Mouse (Mus musculus): ENCODE results near the gene Gmeb2.
A peak's percentile ranks its signal among the peaks of the same experiment; 100 is the strongest.

Gmeb2 gene

GRCm38 (mm10) chr2:181287958-181288350 is at the start of gene Gmeb2:
Gene Gmeb2, minus strand, starts transcription at chr2:181288035.
- DNase-seq (ENCODE audit: extremely low read depth, low read depth): peak; percentile 94

GRCm38 (mm10) chr2:181334023-181334422 is 46.2 kb upstream of the Gmeb2 start:
- peak; percentile 37 for DNase-seq (ENCODE audit: extremely low read depth, low read depth)

GRCm38 (mm10) chr2:181332542-181332941 is 44.7 kb upstream of the Gmeb2 start:
- no peak for DNase-seq (ENCODE audit: extremely low read depth, low read depth)

GRCm38 (mm10) chr2:181326098-181326497 is 38.3 kb upstream of the Gmeb2 start:
- DNase-seq (ENCODE audit: extremely low read depth, low read depth): no peak

GRCm38 (mm10) chr2:181322136-181322535 is 34.3 kb upstream of the Gmeb2 start:
- DNase-seq (ENCODE audit: extremely low read depth, low read depth): no peak

DNA sequence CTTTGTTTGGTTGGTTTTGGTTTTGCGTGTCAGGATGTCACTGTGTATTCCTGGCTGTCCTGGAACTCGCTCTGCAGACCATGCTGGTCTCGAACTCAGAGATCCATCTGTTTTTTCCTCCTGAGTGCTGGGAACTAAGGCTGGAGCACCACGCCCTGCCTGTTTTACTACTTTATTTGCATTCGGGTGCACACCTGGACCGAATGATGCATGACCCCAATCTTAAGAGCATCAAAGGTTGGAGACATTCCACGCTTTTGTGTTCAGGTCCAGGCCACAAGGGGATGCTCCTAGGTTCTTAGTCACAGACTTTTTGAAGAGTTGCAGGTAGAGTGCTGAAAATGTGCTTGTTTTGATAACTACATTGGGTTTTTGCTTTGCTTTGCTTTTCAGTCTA is 32.3 kb upstream of the Gmeb2 start:
- no peak for DNase-seq (ENCODE audit: extremely low read depth, low read depth)

DNA sequence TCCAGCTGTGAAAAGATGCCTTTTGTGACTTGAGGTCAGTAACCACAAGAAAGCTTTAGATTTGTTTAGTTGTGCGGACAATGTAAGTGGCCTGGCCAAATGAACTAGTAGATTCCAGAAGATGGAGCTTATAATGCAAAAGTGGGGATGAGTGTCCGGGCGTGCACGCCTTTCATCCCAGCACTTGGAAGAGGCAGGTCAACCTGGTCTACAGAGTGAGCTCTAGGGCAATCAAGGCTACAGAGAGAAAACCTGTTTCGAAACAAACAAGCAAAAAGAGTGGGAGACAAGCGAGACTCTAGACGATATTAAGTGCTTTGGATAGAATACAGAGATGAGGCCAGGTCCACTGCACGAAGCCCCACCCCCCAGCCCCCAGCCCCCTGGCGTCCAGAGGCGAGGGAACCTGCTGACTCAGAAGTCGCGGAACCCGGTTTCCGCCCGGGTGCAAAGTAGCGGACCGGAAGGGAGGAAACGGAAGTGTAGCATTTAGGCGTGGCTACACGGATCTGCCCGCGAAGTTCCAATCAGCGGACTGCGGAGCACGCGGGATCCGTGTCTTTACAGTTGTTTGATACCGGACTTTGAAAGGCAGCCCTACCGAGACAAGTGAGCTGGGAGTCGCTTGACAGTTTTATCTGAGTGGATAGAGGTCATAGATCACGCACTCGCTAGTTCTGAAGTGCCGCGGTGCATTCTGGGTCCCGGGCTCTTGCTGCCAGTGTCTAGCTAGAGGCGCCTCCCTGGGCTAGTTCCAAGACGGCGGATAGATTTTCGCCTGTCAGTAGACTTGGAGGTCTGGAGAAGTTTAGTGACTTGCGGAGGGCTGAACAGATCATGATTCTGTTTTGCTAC is 31.6 kb upstream of the Gmeb2 start, which contains the start of gene Rtel1:
TSS of gene Rtel1 (plus strand) at position 492 of the 855 bp plus-strand sequence.
- DNase-seq (ENCODE audit: extremely low read depth, low read depth): peak; percentile 76

DNA sequence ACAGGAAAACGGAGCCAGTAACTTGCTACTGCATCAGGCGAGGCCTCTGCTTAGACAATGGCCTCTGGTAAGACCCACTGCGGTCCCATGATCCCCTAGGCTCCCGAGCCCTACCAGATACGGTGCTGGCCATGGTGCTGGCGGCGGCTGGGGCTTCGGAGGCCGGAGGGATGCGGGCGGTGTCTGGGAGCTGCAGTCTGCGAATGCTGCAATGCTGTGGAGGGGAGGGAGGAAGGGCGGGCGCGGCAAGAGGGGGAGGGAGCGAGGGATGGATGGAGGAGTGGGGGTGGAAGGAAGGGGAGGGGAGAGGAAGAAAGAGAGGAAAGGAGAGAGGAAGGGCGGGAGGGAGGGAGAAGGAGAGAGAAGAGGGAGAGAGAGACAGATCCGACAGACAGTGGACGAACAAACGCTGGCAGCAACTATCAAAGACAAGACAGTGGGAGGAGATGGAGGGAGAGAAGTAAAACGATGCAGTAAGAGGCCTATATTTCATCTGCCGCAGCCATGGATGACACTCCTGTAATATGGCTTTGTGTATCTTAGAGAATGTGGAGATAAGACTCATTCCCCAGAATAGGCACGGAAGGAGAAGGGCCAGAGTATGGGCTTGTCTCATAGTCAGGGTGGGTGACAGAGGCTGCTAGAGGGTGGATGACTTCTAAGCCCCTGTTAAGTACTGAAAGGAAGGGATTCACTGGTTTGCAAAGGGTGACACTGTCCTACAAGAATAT is 26.4 kb upstream of the Gmeb2 start, which contains the start of gene Stmn3:
TSS of gene Stmn3 (minus strand) at position 421 of the 731 bp plus-strand sequence.
- DNase-seq (ENCODE audit: extremely low read depth, low read depth): no peak

DNA sequence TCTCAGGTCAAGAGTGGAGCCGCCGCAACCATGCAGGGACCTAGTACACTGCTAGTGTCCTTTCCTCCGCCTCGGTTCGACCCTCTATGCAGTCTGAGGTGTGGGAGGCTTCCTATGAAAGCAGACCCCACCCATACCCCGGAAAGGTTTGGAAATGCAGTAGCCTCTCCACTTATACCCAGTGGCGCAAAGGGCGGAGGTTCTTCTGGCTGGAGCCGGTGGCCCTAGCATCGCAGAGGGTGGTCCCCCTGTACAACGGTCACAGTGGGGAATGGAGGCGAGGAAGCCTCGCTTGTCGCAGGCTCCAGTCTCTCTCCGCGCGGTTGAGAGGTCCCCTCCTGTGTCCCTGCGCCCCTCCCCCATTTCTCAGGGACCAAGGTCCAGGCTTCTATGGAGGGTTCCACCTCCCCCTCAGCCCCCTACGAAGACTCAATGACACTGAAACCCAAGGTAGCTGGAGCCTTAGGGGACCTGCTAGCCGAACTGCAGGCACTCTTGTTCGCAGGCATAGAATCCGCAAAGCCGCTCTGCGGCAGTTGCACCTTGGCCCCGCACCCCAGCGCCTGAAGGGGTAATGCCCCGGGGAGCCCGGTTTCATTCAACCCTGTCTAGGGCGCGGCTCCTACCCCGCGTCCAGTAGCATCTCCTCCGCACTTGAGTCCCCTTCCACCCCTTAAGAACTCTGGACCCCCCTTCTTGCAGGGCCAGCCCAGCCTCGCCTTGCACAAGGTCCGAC is 25.7 kb upstream of the Gmeb2 start:
- no peak for DNase-seq (ENCODE audit: extremely low read depth, low read depth)

DNA sequence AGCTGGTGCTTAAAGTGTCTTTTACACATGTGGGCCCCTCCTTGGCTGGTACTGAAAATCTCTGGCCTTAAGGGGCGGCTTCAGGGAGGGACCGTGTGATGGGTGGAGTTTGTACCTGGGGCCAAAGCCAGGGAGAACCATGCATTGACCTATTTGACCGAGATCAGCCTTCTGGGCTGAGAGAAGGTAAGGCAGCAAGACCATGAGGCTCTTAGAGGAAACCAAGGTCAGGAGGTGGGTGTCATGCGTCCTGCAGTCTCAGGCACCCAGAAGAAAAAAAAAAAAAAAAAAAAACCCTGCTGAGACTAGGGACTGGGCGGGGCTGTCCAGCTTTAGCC is 25.1 kb upstream of the Gmeb2 start:
- DNase-seq (ENCODE audit: extremely low read depth, low read depth): no peak

DNA sequence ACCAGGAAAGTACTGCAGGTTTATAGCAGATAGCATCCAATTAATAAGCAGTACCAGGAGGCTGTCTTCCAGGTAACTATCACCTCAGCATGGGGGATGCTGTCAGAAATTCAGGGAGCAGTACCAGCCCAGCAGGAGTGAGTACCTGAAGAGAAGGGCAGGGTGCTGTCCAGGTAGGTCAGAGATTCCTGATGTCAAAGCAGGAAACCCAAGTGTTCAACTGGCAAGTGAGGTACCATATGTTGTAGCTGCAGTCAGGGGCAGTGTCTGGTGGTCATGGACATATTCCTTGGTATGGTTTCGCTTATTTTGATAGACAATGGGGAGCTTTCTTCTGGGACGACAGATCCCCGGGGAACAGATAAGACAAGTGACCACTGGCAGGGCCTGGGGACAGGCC is 24.6 kb upstream of the Gmeb2 start:
- DNase-seq (ENCODE audit: extremely low read depth, low read depth): no peak

DNA sequence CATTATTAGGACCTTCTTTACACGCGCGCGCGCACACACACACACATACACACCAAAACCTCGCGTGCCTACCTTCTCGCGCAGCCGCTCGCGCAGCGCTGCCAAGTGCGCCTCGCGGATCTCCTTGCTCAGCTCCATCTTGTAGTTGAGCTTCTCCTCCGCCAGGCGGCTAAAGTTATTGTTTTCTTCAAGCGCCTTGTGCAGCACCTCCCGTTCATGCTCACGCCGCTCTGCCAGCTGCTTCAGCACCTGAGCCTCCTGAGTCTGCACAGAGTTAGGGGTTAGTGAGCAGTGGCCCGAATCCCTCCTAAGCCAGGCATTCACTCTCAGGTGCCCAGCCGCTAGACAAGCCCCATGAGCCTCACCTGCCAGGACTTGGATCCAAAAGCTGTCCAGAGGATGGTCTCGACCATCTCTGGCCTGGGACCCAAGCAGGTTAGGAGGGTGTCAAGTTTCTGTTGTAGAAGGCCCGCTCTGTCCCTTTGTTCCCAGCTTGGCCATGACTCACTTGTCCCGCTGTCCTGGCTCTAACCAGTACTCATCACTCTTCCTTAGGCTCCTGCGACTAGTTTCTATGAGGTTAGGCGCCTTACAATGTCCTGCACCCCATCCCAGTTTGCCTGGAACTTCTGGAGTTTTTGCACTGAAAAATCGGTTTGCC is 19.4 kb upstream of the Gmeb2 start:
- no peak for DNase-seq (ENCODE audit: extremely low read depth, low read depth)

DNA sequence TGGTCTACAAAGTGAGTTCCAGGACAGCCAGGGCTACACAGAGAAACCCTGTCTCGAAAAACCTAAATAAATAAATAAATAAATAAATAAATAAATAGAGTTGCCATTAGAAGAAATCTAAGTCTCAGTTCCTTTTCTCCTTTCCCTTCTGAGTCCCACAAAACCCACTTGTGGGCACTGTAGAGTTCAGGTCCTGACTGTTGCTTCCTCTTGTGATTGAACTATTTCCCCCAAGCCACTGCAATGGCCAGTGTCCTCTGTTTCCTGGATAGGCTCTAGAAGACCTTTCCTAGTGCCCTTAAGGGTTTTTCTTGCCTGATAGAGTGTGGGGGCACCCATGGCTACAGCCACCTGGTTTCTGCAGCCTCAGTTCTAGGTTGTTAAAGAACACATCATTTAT is 17.1 kb upstream of the Gmeb2 start:
- no peak for DNase-seq (ENCODE audit: extremely low read depth, low read depth)

DNA sequence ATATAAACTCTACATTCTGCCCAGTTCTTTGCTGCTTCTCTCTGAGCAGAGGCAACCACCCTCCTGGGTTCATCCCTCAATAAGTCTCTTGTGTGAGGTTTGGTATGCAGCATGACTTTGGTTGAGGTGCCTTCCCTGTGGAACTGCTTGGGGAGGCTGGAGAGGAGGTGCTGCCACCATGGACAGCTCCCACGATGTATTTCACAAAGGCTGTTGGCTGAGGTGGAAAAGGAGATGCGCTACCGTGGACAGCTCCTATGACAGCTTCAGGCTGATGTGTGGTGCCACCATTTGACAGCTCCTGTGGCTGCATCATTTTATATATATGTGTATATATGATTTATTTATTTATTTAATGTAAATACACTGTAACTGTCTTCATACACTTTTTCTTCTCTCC is 14.2 kb upstream of the Gmeb2 start:
- DNase-seq (ENCODE audit: extremely low read depth, low read depth): peak; percentile 56

DNA sequence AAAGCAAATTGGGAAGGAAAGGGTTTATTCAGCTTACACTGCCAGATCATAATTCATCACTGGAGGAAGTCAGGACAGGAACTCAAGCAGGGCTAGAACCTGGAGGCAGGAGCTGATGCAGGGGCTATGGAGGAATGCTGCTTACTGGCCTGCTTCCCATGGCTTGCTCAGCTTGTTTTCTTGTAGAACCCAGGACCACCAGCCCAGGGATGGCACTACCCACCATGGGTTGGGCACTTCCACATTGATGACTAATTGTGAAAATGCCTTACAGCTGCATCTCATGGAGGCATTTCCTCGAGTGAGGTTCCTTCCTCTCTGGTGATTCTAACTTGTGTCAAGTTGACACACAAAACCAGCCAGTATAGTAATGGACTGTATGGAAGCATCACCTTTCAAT is 3.1 kb upstream of the Gmeb2 start:
- no peak for DNase-seq (ENCODE audit: extremely low read depth, low read depth)

- no peak for DNase-seq (ENCODE audit: extremely low read depth, low read depth)
Observed at GRCm38 (mm10) chr2:181288691-181289090, 856 bp upstream of the Gmeb2 start.

- DNase-seq (ENCODE audit: extremely low read depth, low read depth): peak; percentile 43
Observed at GRCm38 (mm10) chr2:181287338-181287957, 387 bp downstream of the Gmeb2 start.

DNA sequence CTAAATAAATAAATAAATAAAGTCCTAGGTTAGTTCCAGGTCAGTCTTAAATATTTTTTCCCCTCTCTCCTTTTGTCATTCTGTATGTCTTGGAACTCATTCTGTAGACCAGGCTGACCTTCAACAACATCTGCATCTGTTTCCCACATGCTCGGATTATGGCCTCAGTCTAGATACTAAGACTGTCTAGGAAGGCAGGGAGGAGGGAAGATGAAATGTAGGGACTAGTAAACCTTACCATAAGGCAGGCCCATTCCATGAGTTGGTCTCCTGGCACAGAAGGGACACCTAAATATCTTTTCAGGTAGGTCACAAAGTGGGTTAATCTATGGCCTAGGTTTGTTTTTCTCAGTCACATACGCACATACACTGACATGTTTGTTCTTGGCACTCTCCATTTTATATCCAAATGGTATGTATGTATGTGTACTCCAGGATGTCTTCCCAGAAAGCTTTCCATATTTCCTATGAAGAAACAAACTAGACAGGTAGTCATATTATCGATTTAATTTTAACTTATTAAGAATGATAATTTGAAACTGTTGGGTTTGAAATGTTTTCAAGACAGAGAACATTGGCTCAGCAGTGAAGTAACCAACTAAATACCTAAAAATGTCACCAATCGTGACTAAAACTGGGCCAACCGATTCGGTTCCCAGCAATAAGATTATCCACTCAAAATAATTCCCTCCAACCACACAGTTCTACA is 1.1 kb downstream of the Gmeb2 start:
- DNase-seq (ENCODE audit: extremely low read depth, low read depth): no peak

DNA sequence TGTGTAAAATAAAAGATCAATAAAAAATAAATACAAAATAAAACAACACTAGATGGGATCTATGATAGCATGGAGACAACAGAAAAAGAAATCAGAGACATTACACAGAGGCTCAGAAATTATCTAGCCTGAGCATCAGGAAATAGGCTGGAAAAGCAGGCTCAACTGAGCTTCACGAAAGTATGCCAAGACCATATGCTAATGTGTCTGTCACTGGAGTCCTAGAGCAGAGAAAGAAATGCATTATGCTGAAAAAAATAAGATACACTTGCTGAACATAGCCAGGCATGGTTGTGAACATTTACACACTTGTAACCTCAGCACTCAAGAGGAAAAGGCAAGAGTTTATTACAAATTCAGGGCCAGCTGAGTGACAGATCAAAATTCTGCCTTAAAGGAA is 7.9 kb downstream of the Gmeb2 start:
- no peak for DNase-seq (ENCODE audit: extremely low read depth, low read depth)

DNA sequence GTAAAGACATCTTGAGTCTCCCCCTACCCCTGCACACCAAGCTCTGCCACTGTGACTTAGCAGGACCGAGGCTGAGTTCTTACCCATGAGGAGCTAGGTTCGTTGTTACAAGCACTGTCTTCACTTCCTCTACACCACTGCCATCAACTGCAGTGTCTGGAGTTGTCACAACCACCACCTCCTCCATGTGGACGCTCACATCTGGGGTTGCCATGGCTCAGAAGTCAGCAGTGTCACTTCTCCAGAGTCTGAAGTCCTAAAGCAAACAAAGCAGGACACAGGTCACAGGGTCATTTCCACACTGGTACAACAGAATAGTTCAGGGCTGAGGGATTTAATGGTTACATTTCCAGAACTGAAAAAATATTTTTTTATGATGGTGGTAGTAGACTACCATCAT is 10.0 kb downstream of the Gmeb2 start:
- DNase-seq (ENCODE audit: extremely low read depth, low read depth): no peak
